Mouse (Mus musculus) urinary bladder, adult 18-20 months (tissue): ENCODE data around the gene Rsph6a.

ENCODE experiments used
- DNase-seq, 2 experiments: peaks; one replicate each; pipeline ENCODE4 v3.0.0; 2022; ENCODE audit warnings: low spot score in 2 of 2, mixed read lengths in 2 of 2

Gene Rsph6a

GRCm38 (mm10) chr7:19078732-19079131 lies 24.2 kb downstream of the Rsph6a start:
- no peak for DNase-seq

- DNase-seq = no peak
Observed at GRCm38 (mm10) chr7:19080451-19080950, 26.0 kb downstream of the Rsph6a start.

- DNase-seq = no peak
Observed at GRCm38 (mm10) chr7:19082171-19082570, 27.7 kb downstream of the Rsph6a start.

- no peak for DNase-seq
Observed at GRCm38 (mm10) chr7:19083096-19083495, 28.6 kb downstream of the Rsph6a start.

- DNase-seq = no peak
Observed at GRCm38 (mm10) chr7:19083701-19084100, 29.2 kb downstream of the Rsph6a start, which contains the start of gene Dmpk. Gene Dmpk, plus strand, starts transcription at chr7:19083849.

- DNase-seq = peak; percentile 42 to 46
Observed at GRCm38 (mm10) chr7:19084277-19084771, 29.8 kb downstream of the Rsph6a start.

GRCm38 (mm10) chr7:19084921-19085473 lies 30.5 kb downstream of the Rsph6a start:
- no peak for DNase-seq

GRCm38 (mm10) chr7:19085495-19085894 lies 31.0 kb downstream of the Rsph6a start:
- no peak for DNase-seq

- DNase-seq = peak in 1 of 2 experiments; percentile 45
Observed at GRCm38 (mm10) chr7:19086042-19086441, 31.6 kb downstream of the Rsph6a start.

- no peak for DNase-seq
Observed at GRCm38 (mm10) chr7:19086760-19087159, 32.3 kb downstream of the Rsph6a start.

- DNase-seq = no peak
Observed at GRCm38 (mm10) chr7:19088813-19089212, 34.3 kb downstream of the Rsph6a start.

- DNase-seq = no peak
Observed at GRCm38 (mm10) chr7:19091913-19092312, 37.4 kb downstream of the Rsph6a start.

GRCm38 (mm10) chr7:19092381-19093173 lies 38.1 kb downstream of the Rsph6a start:
- peak; percentile 45 to 48 for DNase-seq

- peak; percentile 78 to 82 for DNase-seq
Observed at GRCm38 (mm10) chr7:19093174-19093521, 38.7 kb downstream of the Rsph6a start.

- DNase-seq = peak; percentile 88 to 95
Observed at GRCm38 (mm10) chr7:19093537-19094385, 39.3 kb downstream of the Rsph6a start.

- DNase-seq = no peak
Observed at GRCm38 (mm10) chr7:19094471-19094825, 40.0 kb downstream of the Rsph6a start, which contains the start of gene Six5. Gene Six5, plus strand, starts transcription at chr7:19094594.

GRCm38 (mm10) chr7:19094826-19095750 lies 40.6 kb downstream of the Rsph6a start:
- DNase-seq = peak in 1 of 2 experiments; percentile 59

GRCm38 (mm10) chr7:19095751-19096110 lies 41.2 kb downstream of the Rsph6a start:
- DNase-seq = no peak

- DNase-seq = no peak
Observed at GRCm38 (mm10) chr7:19096421-19096976, 42.0 kb downstream of the Rsph6a start.

GRCm38 (mm10) chr7:19097217-19097616 lies 42.7 kb downstream of the Rsph6a start:
- no peak for DNase-seq

GRCm38 (mm10) chr7:19097863-19098262 lies 43.4 kb downstream of the Rsph6a start:
- DNase-seq = no peak
